Mouse (Mus musculus) embryonic facial prominence, embryonic 14.5 days (tissue): ENCODE measurements around the gene Snx6. TPM values are rescaled to one million over a fixed set of nuclear protein-coding genes. Genes with fewer than 3 reads are reported as not detected.
"Not testable (repeated sequence)": the region's sequence is repeated elsewhere in the genome, so short reads cannot be mapped to it uniquely, and the experiment has no call there.

ENCODE experiments used
- ATAC-seq: fragments of 200-750 bp; cut with Nextera tagmentation; 2 replicates; pipeline ENCODE4 v1.8.0; 2017; ENCODE audit warnings: low read depth, moderate number of reproducible peaks, moderate TSS enrichment
- DNase-seq: peaks from one replicate; pipeline ENCODE4 v3.0.0-alpha.2; 2015; ENCODE audit warnings: low spot score
- H3K27ac ChIP-seq: fragments of 300-500 bp; sonication (generic); replicated peaks from 2 replicates; pipeline ENCODE4 v1.5.1; 2014; ENCODE audit warnings: low read depth, mild to moderate bottlenecking, low read length, moderate library complexity
- H3K27me3 ChIP-seq: fragments of 300-500 bp; sonication (generic); replicated peaks from 2 replicates; pipeline ENCODE4 v1.6.1; 2014; ENCODE audit warnings: low read length; ENCODE audit not compliant: control insufficient read depth, insufficient read depth
- H3K36me3 ChIP-seq: fragments of 300-500 bp; sonication (generic); 2 replicates; pipeline ENCODE4 v1.6.1; 2014; ENCODE audit warnings: low read length, mixed read lengths; ENCODE audit not compliant: control insufficient read depth, insufficient read depth
- H3K4me1 ChIP-seq: fragments of 300-500 bp; sonication (generic); 2 replicates; pipeline ENCODE4 v1.6.1; 2014; ENCODE audit warnings: antibody characterized with exemption, low read length; ENCODE audit not compliant: control insufficient read depth, insufficient read depth
- H3K4me2 ChIP-seq: fragments of 300-500 bp; sonication (generic); 2 replicates; pipeline ENCODE4 v1.6.1; 2014; ENCODE audit warnings: low read depth, mild to moderate bottlenecking, low read length, moderate library complexity, mixed read lengths
- H3K4me3 ChIP-seq: fragments of 300-500 bp; sonication (generic); 2 replicates; pipeline ENCODE4 v1.5.1; 2014; ENCODE audit warnings: low read depth, mild to moderate bottlenecking, low read length
- H3K9ac ChIP-seq: fragments of 300-500 bp; sonication (generic); 2 replicates; pipeline ENCODE4 v1.6.1; 2014; ENCODE audit warnings: low read depth, mild to moderate bottlenecking, low read length, moderate library complexity, mixed read lengths
- H3K9me3 ChIP-seq: fragments of 300-500 bp; sonication (generic); 2 replicates; pipeline ENCODE4 v1.6.1; 2016; ENCODE audit warnings: low read length; ENCODE audit not compliant: control insufficient read depth
- WGBS: fragments of 180-500 bp; shearing (Covaris S2); extraction: QIAGEN DNeasy Blood & Tissue Kit; methylation state at CpG from one replicate; pipeline ENCODE4 v1.1.7; 2014; 5-methylcytosine and 5-hydroxymethylcytosine counted together
- polyA plus RNA-seq: library from polyadenylated mRNA; unstranded; fragments of >200 nt; fragmentation: Nextera tagmentation; extraction: Ambion mirVana; gene quantifications from 2 replicates; pipeline ENCODE4 v1.2.1, GENCODE M21; 2014

The Snx6 gene
- polyA plus RNA-seq, 1 experiment from 2014 or later, result 171 TPM

DNA sequence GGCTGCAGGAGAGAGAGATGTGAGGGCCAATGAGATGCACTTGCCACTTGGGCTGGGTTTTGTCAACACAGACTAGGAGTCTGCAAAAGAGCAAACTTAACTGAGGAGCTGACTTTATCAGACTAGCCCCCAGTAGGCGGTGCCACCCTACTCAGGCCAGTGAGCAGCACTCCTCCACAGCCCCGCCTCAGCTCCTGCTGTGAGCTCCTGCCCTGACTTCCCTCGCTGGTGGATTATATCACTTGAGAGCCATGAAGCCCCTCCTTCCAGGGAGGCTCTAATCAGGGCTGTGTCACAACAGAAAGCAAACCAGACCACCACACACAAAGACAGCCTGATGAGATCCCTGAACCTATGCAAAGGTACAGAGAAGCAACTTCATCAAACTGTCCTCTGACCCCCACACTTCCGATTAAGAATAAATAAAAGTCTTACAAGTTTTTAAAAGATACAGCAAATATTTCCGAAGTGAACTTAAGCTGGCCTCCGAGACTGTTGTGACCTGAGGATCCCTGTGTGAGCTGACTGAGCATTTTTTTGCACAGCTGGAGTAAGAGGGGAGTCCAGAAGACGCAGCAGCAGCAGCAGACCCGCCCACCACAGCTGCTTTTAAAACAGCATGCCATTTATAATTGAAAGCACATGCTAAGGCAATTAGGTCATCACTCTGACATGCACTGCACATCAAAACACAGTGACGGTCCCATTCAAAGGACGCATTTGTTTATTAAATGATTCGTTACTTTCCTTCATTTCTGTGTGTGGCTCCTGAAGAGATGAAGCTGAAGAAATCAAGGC, 6.0 kb downstream of the Snx6 start:
- 13% methylated on average over 11 of the region's 11 CpGs for WGBS

DNA sequence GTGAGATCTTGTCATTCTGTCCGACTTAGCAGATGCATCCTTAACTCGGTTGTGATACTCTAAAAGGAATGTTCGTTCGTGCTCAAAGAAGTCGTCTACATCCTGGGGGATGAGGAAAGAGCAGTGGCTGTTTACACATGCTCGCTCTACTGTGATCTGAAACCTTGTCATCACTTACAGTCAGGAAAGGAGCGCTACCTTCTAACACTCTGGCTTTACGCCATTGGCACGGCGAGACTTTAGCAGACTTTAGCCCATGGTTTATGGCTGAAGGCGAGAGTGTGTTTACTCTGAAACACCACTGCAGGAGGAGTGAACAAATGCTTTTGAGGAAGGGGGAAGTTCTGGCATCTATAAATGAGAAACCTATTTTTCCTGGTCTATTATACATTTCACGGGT, 31.9 kb downstream of the Snx6 start:
- Histone ChIP-seq H3K27ac (no peak overlapping the region), H3K9me3 (peaks cover 5% of the 10 kb centered on the region; the same call in 1 of the 2 replicates), H3K4me1 (no peaks in the 10 kb centered on the region), H3K36me3 (peaks cover 93% of the 10 kb centered on the region), H3K9ac (no peak overlapping the region), H3K4me2 (no peak overlapping the region), H3K27me3 (no peaks in the 10 kb centered on the region), H3K4me3 (no peak overlapping the region)
- WGBS, result 91% methylated on average over 12 of the region's 12 CpGs
- DNase-seq, result no peak
- ATAC-seq, result no peak

More for the DNA sequence above, 6.0 kb downstream of the Snx6 start:
- 0 out of 2 replicates have a peak overlapping the region, but pooled peaks have one; percentile 27 for H3K9ac ChIP-seq
- no peaks in the 10 kb centered on the region for H3K9me3 ChIP-seq
- DNase-seq (peak; percentile 90), ATAC-seq (peak; percentile 84)
- peak overlapping the region; percentile 24 for H3K4me2 ChIP-seq
- peaks cover 19% of the 10 kb centered on the region for H3K4me1 ChIP-seq
- H3K27ac ChIP-seq, result 0 out of 2 replicates have a peak overlapping the region, but pooled peaks have one; percentile 54
- no peak overlapping the region for H3K4me3 ChIP-seq
- H3K36me3 ChIP-seq, result peaks cover 22% of the 10 kb centered on the region
- no peaks in the 10 kb centered on the region for H3K27me3 ChIP-seq

DNA sequence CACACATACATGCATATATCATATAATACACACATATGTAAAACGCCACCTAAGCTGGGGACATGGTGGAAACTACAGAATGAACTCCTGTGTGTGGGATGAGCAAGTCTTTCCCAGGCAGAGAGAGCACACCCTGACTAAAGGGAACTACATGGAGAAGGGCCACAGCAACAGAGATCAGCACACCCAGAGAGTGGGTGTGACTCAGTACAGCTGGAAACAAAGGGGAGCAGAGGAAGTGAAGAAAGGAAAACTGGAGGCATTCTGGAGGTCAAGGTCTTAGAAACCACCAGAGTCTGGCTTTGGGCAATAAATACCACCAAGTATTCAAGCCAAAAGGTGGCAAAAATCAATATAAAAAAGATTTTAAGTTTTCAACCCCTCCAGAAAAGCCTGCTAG, 34.8 kb downstream of the Snx6 start:
- 89% methylated on average over 1 of the region's 1 CpGs for WGBS
- no peaks in the 10 kb centered on the region for H3K4me1 ChIP-seq
- DNase-seq, result no peak
- H3K36me3 ChIP-seq, result peaks cover 93% of the 10 kb centered on the region
- no peak overlapping the region for H3K9ac ChIP-seq
- H3K27me3 ChIP-seq, result no peaks in the 10 kb centered on the region
- no peak overlapping the region for H3K27ac ChIP-seq
- ATAC-seq, result no peak
- H3K4me3 ChIP-seq, result no peak overlapping the region
- no peak overlapping the region for H3K4me2 ChIP-seq
- peaks cover 5% of the 10 kb centered on the region; the same call in 1 of the 2 replicates for H3K9me3 ChIP-seq

DNA sequence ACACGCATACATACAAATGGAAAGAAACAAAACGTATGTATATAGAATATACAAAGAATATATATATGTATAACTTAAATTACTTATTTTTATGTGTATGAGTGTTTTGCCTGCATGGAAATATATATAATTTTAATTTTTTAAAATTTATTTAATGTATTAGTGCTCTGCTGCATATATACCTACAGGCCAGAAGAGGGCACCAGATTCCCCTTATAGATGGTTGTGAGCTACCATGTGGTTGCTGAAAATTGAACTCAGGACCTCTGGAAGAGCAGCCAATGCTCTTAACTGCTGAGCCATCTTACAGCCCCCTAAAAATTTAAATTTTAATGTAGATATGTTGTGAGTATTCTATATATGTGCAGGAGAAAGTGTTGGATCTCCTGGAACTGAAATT, 36.7 kb downstream of the Snx6 start:
- no peak overlapping the region for H3K4me2 ChIP-seq
- no peak for ATAC-seq
- H3K9me3 ChIP-seq, result peaks cover 5% of the 10 kb centered on the region; the same call in 1 of the 2 replicates
- 95% methylated on average over 2 of the region's 2 CpGs for WGBS
- DNase-seq, result no peak
- H3K36me3 ChIP-seq, result peaks cover 91% of the 10 kb centered on the region
- no peak overlapping the region for H3K4me3 ChIP-seq
- no peak overlapping the region for H3K27ac ChIP-seq
- no peaks in the 10 kb centered on the region for H3K4me1 ChIP-seq
- H3K27me3 ChIP-seq, result no peaks in the 10 kb centered on the region
- no peak overlapping the region for H3K9ac ChIP-seq

DNA sequence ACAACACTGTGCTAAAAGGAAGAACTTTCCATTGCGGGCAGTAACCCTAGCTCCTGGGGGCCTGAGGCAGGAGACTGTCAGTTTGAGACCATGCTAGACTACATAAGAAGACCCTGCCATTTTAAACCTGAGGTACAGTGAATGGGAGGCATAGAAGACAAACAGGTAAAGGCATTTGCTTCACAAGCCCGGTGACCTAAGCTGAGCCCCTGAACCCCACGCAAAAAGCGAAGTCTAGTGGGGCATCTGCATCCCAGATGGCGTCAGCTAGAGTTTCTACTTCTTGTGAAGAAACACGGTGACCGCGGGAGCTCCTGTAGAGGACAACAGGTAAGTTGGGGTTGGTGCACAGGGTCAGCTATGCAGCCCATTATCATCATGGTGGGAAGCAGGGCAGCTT, 46.9 kb downstream of the Snx6 start:
- no peak overlapping the region for H3K4me2 ChIP-seq
- no peaks in the 10 kb centered on the region for H3K4me1 ChIP-seq
- no peaks in the 10 kb centered on the region for H3K9me3 ChIP-seq
- no peak overlapping the region for H3K9ac ChIP-seq
- peaks cover 71% of the 10 kb centered on the region for H3K36me3 ChIP-seq
- no peaks in the 10 kb centered on the region for H3K27me3 ChIP-seq
- ATAC-seq, result no peak
- no peak for DNase-seq
- no peak overlapping the region for H3K4me3 ChIP-seq
- WGBS, result 97% methylated on average over 8 of the region's 8 CpGs
- no peak overlapping the region for H3K27ac ChIP-seq

DNA sequence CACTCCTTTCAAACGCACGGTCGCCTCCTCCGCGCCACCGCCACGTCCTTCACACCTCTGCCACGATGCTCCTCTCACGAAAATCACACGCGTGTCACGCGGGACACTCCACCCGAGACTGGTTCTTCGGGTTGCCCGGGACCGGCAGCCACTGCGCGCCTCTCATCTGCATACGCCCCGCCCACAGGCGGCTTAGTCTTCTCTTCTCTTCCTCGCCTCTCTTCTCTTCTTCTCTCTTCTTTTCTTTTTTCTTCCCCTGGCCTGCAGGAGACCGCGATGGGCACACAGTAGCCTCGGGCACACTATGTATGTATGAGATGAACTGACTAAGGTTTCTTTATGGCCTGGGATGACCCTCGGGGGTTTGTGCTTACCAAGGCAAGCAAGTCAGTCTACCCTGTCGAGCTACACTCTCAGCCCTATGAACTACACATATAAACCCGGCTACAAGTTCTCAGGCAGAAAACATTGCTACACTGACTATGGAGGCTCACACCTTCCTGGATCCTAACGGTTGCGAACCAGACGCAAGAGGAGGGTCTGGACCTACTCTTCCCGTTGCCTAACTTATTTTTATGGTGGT, 56.8 kb downstream of the Snx6 start:
- not testable (repeated sequence) for H3K9me3 ChIP-seq, H3K36me3 ChIP-seq, DNase-seq, H3K27me3 ChIP-seq, H3K4me1 ChIP-seq, H3K4me2 ChIP-seq, H3K27ac ChIP-seq, H3K9ac ChIP-seq
- ATAC-seq, result peak; percentile 42
- H3K4me3 ChIP-seq, result 0 out of 2 replicates have a peak overlapping the region, but pooled peaks have one; percentile 15
- WGBS, result 0% methylated on average over 8 of the region's 33 CpGs

DNA sequence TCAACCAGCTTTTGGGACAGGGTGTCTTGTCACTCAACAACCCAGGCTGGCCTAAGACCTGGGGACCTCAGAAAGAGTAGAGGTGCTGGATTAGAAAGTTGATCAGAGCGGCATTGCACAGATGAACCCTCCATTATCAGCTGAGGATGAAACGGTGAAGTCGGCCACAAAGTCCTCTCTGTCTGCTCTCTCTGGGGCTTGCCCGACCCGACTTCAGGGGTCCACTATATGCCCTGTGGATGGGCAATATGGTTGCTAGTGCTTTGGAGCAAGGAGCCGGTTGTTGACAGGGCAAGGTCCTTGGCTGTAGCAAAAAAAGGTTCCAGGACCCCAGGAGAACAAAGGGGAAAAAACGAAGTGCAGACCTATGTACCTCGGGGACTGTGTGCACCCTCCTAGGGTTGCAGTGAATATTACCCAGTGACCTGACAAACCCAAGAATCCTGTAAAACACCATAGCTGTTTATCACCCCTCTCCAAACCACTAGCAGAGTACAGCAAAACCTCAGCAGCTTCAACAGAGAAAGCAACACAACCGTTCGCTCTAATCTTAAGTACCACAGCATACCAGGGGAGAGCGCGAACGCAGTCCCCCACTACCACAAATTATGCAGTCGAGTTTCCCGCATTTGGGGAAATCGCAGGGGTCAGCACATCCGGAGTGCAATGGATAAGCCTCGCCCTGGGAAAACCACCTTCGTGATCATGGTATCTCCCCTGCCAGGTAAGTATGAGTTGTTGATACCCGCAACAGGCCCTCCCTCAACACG, 57.4 kb downstream of the Snx6 start:
- not testable (repeated sequence) for H3K27me3 ChIP-seq, H3K4me3 ChIP-seq, H3K9me3 ChIP-seq, H3K4me2 ChIP-seq, H3K36me3 ChIP-seq, H3K27ac ChIP-seq, H3K4me1 ChIP-seq, H3K9ac ChIP-seq, DNase-seq
- peak; percentile 90 for ATAC-seq
- WGBS, result no CpG with 5 or more reads among the region's 21 CpGs

DNA sequence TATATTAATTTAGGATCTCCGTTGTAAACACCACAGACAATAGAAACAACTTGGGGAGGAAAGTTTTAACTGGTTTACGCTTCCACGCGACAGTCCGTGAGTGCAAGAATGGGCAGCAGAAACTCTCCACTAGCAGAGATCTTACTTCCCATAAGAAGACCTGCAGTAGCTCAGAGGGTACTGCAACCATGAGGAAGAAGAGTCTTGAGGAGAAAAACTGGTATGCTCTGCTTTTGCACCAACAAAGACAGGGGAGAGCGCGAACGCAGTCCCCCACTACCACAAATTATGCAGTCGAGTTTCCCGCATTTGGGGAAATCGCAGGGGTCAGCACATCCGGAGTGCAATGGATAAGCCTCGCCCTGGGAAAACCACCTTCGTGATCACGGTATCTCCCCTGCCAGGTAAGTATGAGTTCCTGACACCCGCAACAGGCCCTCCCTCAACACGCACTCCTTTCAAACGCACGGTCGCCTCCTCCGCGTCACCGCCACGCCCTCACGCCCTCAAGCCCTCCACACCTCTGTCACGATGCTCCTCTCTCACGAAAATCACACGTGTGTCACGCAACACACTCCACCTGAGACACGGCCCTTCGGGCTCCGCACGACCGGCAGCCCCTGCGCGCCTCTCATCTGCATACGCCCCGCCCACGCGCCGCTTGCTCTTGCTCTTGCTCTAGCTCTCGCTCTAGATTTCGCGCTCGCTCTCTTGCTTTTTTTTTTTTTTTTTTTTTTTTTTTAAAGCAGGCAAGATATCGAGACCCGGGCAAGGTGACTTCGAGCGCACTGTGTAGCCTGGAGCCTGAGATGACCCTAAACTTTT, 61.0 kb downstream of the Snx6 start:
- H3K9me3 ChIP-seq, H3K4me2 ChIP-seq, H3K9ac ChIP-seq, DNase-seq, H3K27me3 ChIP-seq, H3K36me3 ChIP-seq, H3K4me3 ChIP-seq, H3K27ac ChIP-seq, H3K4me1 ChIP-seq: not testable (repeated sequence)
- ATAC-seq, result peak; percentile 67
- 0% methylated on average over 3 of the region's 49 CpGs for WGBS
